Mouse (Mus musculus): ENCODE measurements around the gene Fads6.

Gene Fads6

GRCm38 (mm10) chr11:115297214-115297826, at the start of gene Fads6:
Fads6 (minus strand) TSS chr11:115297663.
- DNase-seq (ENCODE audit: low spot score in 2 of 2), result peak; percentile 75

GRCm38 (mm10) chr11:115345515-115345914, 48.1 kb upstream of the Fads6 start:
- no peak for DNase-seq (ENCODE audit: low spot score in 2 of 2)

GRCm38 (mm10) chr11:115344967-115345366, 47.5 kb upstream of the Fads6 start:
- no peak for DNase-seq (ENCODE audit: low spot score in 2 of 2)

- no peak for DNase-seq (ENCODE audit: low spot score in 2 of 2)
Measured at GRCm38 (mm10) chr11:115341866-115342265, 44.4 kb upstream of the Fads6 start.

- DNase-seq (ENCODE audit: low spot score in 2 of 2), result no peak
Measured at GRCm38 (mm10) chr11:115341246-115341645, 43.8 kb upstream of the Fads6 start.

GRCm38 (mm10) chr11:115337826-115338225, 40.4 kb upstream of the Fads6 start:
- no peak for DNase-seq (ENCODE audit: low spot score in 2 of 2)

GRCm38 (mm10) chr11:115337350-115337749, 39.9 kb upstream of the Fads6 start:
- DNase-seq (ENCODE audit: low spot score in 2 of 2), result no peak

- DNase-seq (ENCODE audit: low spot score in 2 of 2), result no peak
Measured at GRCm38 (mm10) chr11:115336115-115336514, 38.7 kb upstream of the Fads6 start.

- peak in 1 of 2 experiments; percentile 53 for DNase-seq (ENCODE audit: low spot score in 2 of 2)
Measured at GRCm38 (mm10) chr11:115335223-115335622, 37.8 kb upstream of the Fads6 start.

- DNase-seq (ENCODE audit: low spot score in 2 of 2), result no peak
Measured at GRCm38 (mm10) chr11:115334531-115334930, 37.1 kb upstream of the Fads6 start, which contains the start of gene Otop3. Otop3 (plus strand) TSS chr11:115334731.

GRCm38 (mm10) chr11:115329339-115329738, 31.9 kb upstream of the Fads6 start:
- no peak for DNase-seq (ENCODE audit: low spot score in 2 of 2)

GRCm38 (mm10) chr11:115326730-115327129, 29.3 kb upstream of the Fads6 start:
- no peak for DNase-seq (ENCODE audit: low spot score in 2 of 2)

GRCm38 (mm10) chr11:115323354-115323753, 25.9 kb upstream of the Fads6 start:
- DNase-seq (ENCODE audit: low spot score in 2 of 2), result no peak

- peak in 1 of 2 experiments; percentile 47 for DNase-seq (ENCODE audit: low spot score in 2 of 2)
Measured at GRCm38 (mm10) chr11:115321906-115322693, 24.6 kb upstream of the Fads6 start, which contains the start of gene Ush1g. Ush1g (minus strand) TSS chr11:115322041.

- DNase-seq (ENCODE audit: low spot score in 2 of 2), result no peak
Measured at GRCm38 (mm10) chr11:115319704-115320383, 22.4 kb upstream of the Fads6 start.

- DNase-seq (ENCODE audit: low spot score in 2 of 2), result no peak
Measured at GRCm38 (mm10) chr11:115318245-115319027, 21.0 kb upstream of the Fads6 start.

- no peak for DNase-seq (ENCODE audit: low spot score in 2 of 2)
Measured at GRCm38 (mm10) chr11:115317204-115317603, 19.7 kb upstream of the Fads6 start.

GRCm38 (mm10) chr11:115314249-115314648, 16.8 kb upstream of the Fads6 start:
- DNase-seq (ENCODE audit: low spot score in 2 of 2), result no peak

GRCm38 (mm10) chr11:115308781-115309180, 11.3 kb upstream of the Fads6 start:
- DNase-seq (ENCODE audit: low spot score in 2 of 2), result no peak

- DNase-seq (ENCODE audit: low spot score in 2 of 2), result no peak
Measured at GRCm38 (mm10) chr11:115306863-115307262, 9.4 kb upstream of the Fads6 start, which contains the start of gene Otop2. Otop2 (plus strand) TSS chr11:115307163.

- no peak for DNase-seq (ENCODE audit: low spot score in 2 of 2)
Measured at GRCm38 (mm10) chr11:115303167-115303566, 5.7 kb upstream of the Fads6 start.

- DNase-seq (ENCODE audit: low spot score in 2 of 2), result no peak
Measured at GRCm38 (mm10) chr11:115301351-115301750, 3.9 kb upstream of the Fads6 start.

Measured in right cerebral cortex, postnatal 10 days (tissue).